Mouse (Mus musculus): ENCODE data around the gene Maml1.
"Not testable (repeated sequence)": the region's sequence is repeated elsewhere in the genome, so short reads cannot be mapped to it uniquely, and the experiment has no call there.

GRCm38 (mm10) chr11:50319343-50319742, 27.2 kb upstream of the Maml1 start:
- not testable (repeated sequence) for TF ChIP-seq CTCF (IDR thresholded peaks at IDR 0.05; ENCODE audit: control insufficient read depth, insufficient read depth, low read length); POLR2A (IDR thresholded peaks at IDR 0.05; ENCODE audit: borderline replicate concordance, control insufficient read depth, low read depth, low read length)
